Mouse (Mus musculus): ENCODE data around the gene Stambp. TPM values are rescaled to one million over a fixed set of nuclear protein-coding genes. Genes with fewer than 3 reads are reported as not detected.

Stambp gene
- total and polyA plus RNA-seq, 2 experiments: 6.9 to 7.4 TPM

DNA sequence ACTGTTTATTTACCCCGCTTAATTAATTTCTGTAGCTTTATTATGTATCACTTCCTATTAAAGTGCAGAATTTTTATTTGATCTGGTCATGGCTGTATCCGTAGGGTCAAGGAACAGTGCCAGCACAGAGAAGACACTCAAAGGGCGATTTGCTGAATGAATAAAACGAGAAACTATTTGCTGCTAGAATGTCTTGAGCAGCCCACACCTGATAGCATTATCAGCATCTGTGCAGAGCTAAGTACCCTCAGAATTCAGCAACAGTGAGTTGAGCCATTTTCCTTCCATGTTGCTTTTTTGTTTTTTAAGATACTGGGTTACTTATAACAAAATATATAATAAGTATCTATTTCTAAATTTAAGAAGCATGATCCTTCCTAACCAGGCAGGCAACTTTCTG is 67.0 kb downstream of the Stambp start:
- DNase-seq (ENCODE audit: extremely low read depth, low read depth, low spot score): no peak
- H3K9ac ChIP-seq (ENCODE audit: low read depth, low read length): no peak overlapping the region

DNA sequence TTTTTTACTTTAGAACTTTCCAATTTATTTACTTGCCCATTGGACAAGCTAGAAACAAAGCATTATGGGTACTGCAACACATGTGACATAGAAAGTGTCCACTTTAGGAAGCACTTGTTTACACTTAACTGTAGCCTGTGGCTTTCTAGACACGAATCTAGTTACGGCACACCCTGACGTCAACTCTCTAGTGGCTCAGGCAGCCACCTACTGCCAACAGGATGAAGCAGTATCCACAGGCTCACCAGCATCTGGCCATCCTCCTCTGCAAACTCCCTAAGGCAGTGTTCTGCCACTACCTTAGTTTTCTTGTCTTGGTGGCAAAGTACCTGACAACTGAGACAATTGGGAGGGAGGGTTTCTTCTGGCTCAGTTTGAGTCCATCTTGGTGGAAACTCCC is 69.2 kb downstream of the Stambp start:
- no peaks in the 10 kb centered on the region for H3K36me3 ChIP-seq (ENCODE audit: control insufficient read depth, insufficient read depth, low read length)
- TF ChIP-seq POLR2A (IDR thresholded peaks at IDR 0.05; ENCODE audit: extremely low read depth, insufficient read depth, low read length): no peak
- TF ChIP-seq CTCF (IDR thresholded peaks at IDR 0.05; ENCODE audit: low read depth, low read length): no peak
- peaks cover 5% of the 10 kb centered on the region; the same call in 1 of the 2 replicates for H3K4me1 ChIP-seq (ENCODE audit: control insufficient read depth, insufficient read depth, low read length)
- H3K79me2 ChIP-seq (ENCODE audit: control insufficient read depth, insufficient read depth, low read length): peaks cover 9% of the 10 kb centered on the region; the same call in 1 of the 2 replicates
- no peak overlapping the region for H3K27ac ChIP-seq (replicated peaks; ENCODE audit: insufficient read depth, low read depth, low read length)
- DNase-seq (ENCODE audit: extremely low read depth, low read depth, low spot score): no peak
- 67% methylated on average over 3 of the region's 3 CpGs for WGBS
- no peaks in the 10 kb centered on the region for H3K27me3 ChIP-seq (ENCODE audit: control insufficient read depth, insufficient read depth, low read length)
- H3K4me3 ChIP-seq (ENCODE audit: insufficient read depth, low read depth, low read length): no peak overlapping the region
- no peak overlapping the region for H3K9ac ChIP-seq (ENCODE audit: low read depth, low read length)

More for the DNA sequence above, 67.0 kb downstream of the Stambp start:
- Histone ChIP-seq H3K27me3 (ENCODE audit: control insufficient read depth, insufficient read depth, low read length) (no peaks in the 10 kb centered on the region), H3K27ac (replicated peaks; ENCODE audit: insufficient read depth, low read depth, low read length) (no peak overlapping the region), H3K79me2 (ENCODE audit: control insufficient read depth, insufficient read depth, low read length) (peaks cover 6% of the 10 kb centered on the region; the same call in 1 of the 2 replicates), H3K4me3 (ENCODE audit: insufficient read depth, low read depth, low read length) (no peak overlapping the region), H3K36me3 (ENCODE audit: control insufficient read depth, insufficient read depth, low read length) (no peaks in the 10 kb centered on the region), H3K4me1 (ENCODE audit: control insufficient read depth, insufficient read depth, low read length) (peaks cover 5% of the 10 kb centered on the region; the same call in 1 of the 2 replicates)
- WGBS: 78% methylated on average over 4 of the region's 4 CpGs
- no peak for TF ChIP-seq CTCF (IDR thresholded peaks at IDR 0.05; ENCODE audit: low read depth, low read length)
- TF ChIP-seq POLR2A (IDR thresholded peaks at IDR 0.05; ENCODE audit: extremely low read depth, insufficient read depth, low read length): no peak

DNA sequence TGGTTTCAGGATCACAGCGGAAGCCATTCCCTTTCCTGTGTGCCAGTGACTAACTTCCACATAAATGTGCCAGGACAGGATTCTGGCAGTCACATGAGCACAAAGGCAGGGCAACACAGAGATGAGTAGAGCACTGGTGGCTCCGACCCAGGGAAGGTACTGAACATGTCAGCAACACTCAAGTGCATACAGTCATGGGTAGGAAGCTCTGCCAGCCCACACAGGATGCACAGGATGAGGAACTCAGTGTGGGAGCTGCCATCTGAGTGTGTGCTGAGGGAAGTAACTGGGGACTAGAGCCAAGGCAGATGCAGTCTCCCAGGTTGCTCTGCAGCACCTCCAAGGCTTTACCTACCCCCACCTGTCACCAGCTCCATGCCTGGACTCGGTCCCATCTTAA is 69.9 kb downstream of the Stambp start:
- H3K4me1 ChIP-seq (ENCODE audit: control insufficient read depth, insufficient read depth, low read length): peaks cover 5% of the 10 kb centered on the region; the same call in 1 of the 2 replicates
- no peak overlapping the region for H3K27ac ChIP-seq (replicated peaks; ENCODE audit: insufficient read depth, low read depth, low read length)
- WGBS: 79% methylated on average over 3 of the region's 3 CpGs
- H3K36me3 ChIP-seq (ENCODE audit: control insufficient read depth, insufficient read depth, low read length): no peaks in the 10 kb centered on the region
- DNase-seq (ENCODE audit: extremely low read depth, low read depth, low spot score): peak; percentile 17
- peaks cover 9% of the 10 kb centered on the region; the same call in 1 of the 2 replicates for H3K79me2 ChIP-seq (ENCODE audit: control insufficient read depth, insufficient read depth, low read length)
- H3K9ac ChIP-seq (ENCODE audit: low read depth, low read length): no peak overlapping the region
- no peak for TF ChIP-seq POLR2A (IDR thresholded peaks at IDR 0.05; ENCODE audit: extremely low read depth, insufficient read depth, low read length)
- no peak for TF ChIP-seq CTCF (IDR thresholded peaks at IDR 0.05; ENCODE audit: low read depth, low read length)
- H3K27me3 ChIP-seq (ENCODE audit: control insufficient read depth, insufficient read depth, low read length): no peaks in the 10 kb centered on the region
- H3K4me3 ChIP-seq (ENCODE audit: insufficient read depth, low read depth, low read length): no peak overlapping the region

DNA sequence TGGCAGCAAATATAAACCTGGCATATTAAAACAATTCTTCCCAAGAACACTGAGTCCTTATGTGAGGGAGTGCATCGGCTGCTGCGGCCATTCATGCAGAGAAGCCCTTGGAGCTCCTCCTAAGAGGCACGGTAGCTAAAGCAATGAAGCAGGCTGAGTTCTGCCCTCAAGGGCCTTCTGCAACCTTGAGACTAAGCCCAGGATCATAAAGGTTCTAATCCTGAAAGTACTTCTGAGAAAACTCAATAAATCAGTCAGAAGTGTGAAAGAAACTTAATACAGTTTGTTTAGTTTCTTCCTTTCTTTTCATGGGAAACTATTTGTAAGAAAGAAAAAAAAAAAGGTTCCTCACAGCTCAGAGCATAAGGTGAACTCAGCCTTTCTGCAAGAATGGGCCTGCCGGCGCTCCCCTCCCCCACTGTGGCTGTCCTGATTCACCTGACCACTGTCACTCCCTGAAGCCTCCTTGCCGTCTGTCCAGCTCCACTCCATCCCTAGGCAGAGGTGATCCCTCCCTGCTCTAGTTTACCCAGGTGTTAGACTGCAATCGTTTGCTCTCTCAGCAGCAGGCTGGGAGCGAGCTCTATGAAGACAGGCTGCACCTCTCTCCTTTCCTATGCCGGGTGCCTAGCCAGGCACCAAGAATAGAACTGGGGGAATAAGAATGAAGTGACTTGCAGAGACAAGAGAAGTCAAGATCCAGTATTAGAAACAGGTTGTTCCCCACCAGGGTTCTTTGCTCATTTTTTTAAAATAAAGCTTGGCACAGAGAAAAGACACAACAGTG is 70.8 kb downstream of the Stambp start:
- Histone ChIP-seq H3K9ac (ENCODE audit: low read depth, low read length) (no peak overlapping the region), H3K27me3 (ENCODE audit: control insufficient read depth, insufficient read depth, low read length) (no peaks in the 10 kb centered on the region), H3K79me2 (ENCODE audit: control insufficient read depth, insufficient read depth, low read length) (peaks cover 9% of the 10 kb centered on the region; the same call in 1 of the 2 replicates), H3K4me3 (ENCODE audit: insufficient read depth, low read depth, low read length) (no peak overlapping the region), H3K36me3 (ENCODE audit: control insufficient read depth, insufficient read depth, low read length) (no peaks in the 10 kb centered on the region), H3K4me1 (ENCODE audit: control insufficient read depth, insufficient read depth, low read length) (peaks cover 9% of the 10 kb centered on the region), H3K27ac (replicated peaks; ENCODE audit: insufficient read depth, low read depth, low read length) (no peak overlapping the region)
- DNase-seq (ENCODE audit: extremely low read depth, low read depth, low spot score): no peak
- 73% methylated on average over 9 of the region's 9 CpGs for WGBS
- no peak for TF ChIP-seq CTCF (IDR thresholded peaks at IDR 0.05; ENCODE audit: low read depth, low read length)
- TF ChIP-seq POLR2A (IDR thresholded peaks at IDR 0.05; ENCODE audit: extremely low read depth, insufficient read depth, low read length): no peak

DNA sequence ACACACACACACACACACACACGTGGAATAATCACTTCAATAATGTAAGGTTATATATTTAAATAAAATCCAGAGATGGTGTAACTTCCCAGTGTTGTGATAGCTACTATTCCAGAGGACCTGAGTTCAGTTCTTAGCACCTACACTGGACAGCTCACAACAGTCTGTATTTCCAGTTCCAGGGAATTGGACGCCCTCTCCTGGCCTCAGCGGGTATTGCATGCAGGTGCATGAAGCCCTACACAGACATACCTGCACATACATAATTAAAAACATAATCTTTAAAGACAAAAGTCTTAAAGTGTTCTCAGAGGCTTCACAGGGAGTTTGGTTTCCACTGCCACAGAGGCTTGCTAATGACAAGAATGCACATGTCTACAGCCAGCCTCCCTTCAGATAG is 72.1 kb downstream of the Stambp start:
- WGBS: 60% methylated on average over 3 of the region's 3 CpGs
- H3K36me3 ChIP-seq (ENCODE audit: control insufficient read depth, insufficient read depth, low read length): no peaks in the 10 kb centered on the region; the same call in 1 of the 2 replicates
- H3K4me1 ChIP-seq (ENCODE audit: control insufficient read depth, insufficient read depth, low read length): peaks cover 7% of the 10 kb centered on the region; the same call in 1 of the 2 replicates
- no peaks in the 10 kb centered on the region for H3K27me3 ChIP-seq (ENCODE audit: control insufficient read depth, insufficient read depth, low read length)
- H3K9ac ChIP-seq (ENCODE audit: low read depth, low read length): no peak overlapping the region
- no peak overlapping the region for H3K27ac ChIP-seq (replicated peaks; ENCODE audit: insufficient read depth, low read depth, low read length)
- no peak for TF ChIP-seq POLR2A (IDR thresholded peaks at IDR 0.05; ENCODE audit: extremely low read depth, insufficient read depth, low read length)
- TF ChIP-seq CTCF (IDR thresholded peaks at IDR 0.05; ENCODE audit: low read depth, low read length): peak; percentile 58
- peaks cover 9% of the 10 kb centered on the region; the same call in 1 of the 2 replicates for H3K79me2 ChIP-seq (ENCODE audit: control insufficient read depth, insufficient read depth, low read length)
- H3K4me3 ChIP-seq (ENCODE audit: insufficient read depth, low read depth, low read length): no peak overlapping the region
- no peak for DNase-seq (ENCODE audit: extremely low read depth, low read depth, low spot score)

DNA sequence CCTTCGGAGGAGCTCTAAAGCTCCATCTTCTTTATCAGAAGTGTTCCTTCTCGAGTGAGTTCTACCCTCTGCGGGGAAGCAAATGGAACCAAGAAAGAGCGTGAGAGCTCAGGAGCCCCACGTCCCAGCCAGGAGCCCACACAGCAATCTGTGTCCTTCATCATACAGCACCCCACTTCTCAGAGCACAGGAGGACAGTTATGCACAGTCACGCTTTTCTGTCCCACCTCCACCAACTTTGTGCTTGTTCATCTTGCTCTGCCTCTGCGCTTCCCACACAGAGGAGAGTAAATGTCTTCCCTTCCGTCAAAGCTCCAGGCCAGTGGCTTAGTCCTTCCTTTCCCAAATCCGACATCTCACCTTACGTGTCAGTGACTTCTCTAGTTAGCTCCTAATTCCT is 73.5 kb downstream of the Stambp start:
- WGBS: 95% methylated on average over 10 of the region's 10 CpGs
- Histone ChIP-seq H3K9ac (ENCODE audit: low read depth, low read length) (no peak overlapping the region), H3K4me3 (ENCODE audit: insufficient read depth, low read depth, low read length) (no peak overlapping the region), H3K36me3 (ENCODE audit: control insufficient read depth, insufficient read depth, low read length) (no peaks in the 10 kb centered on the region; the same call in 1 of the 2 replicates), H3K4me1 (ENCODE audit: control insufficient read depth, insufficient read depth, low read length) (peaks cover 7% of the 10 kb centered on the region; the same call in 1 of the 2 replicates), H3K27ac (replicated peaks; ENCODE audit: insufficient read depth, low read depth, low read length) (no peak overlapping the region), H3K79me2 (ENCODE audit: control insufficient read depth, insufficient read depth, low read length) (peaks cover 9% of the 10 kb centered on the region; the same call in 1 of the 2 replicates), H3K27me3 (ENCODE audit: control insufficient read depth, insufficient read depth, low read length) (no peaks in the 10 kb centered on the region)
- no peak for TF ChIP-seq POLR2A (IDR thresholded peaks at IDR 0.05; ENCODE audit: extremely low read depth, insufficient read depth, low read length)
- no peak for TF ChIP-seq CTCF (IDR thresholded peaks at IDR 0.05; ENCODE audit: low read depth, low read length)
- no peak for DNase-seq (ENCODE audit: extremely low read depth, low read depth, low spot score)
